Mouse (Mus musculus): ENCODE measurements around the gene Pik3cb. TPM values are rescaled to one million over a fixed set of nuclear protein-coding genes. Genes with fewer than 3 reads are reported as not detected.
A peak's percentile ranks its signal among the peaks of the same experiment; 100 is the strongest.

Pik3cb gene
- polyA plus RNA-seq, 1 experiment from 2014 or later: 2.1 TPM

DNA sequence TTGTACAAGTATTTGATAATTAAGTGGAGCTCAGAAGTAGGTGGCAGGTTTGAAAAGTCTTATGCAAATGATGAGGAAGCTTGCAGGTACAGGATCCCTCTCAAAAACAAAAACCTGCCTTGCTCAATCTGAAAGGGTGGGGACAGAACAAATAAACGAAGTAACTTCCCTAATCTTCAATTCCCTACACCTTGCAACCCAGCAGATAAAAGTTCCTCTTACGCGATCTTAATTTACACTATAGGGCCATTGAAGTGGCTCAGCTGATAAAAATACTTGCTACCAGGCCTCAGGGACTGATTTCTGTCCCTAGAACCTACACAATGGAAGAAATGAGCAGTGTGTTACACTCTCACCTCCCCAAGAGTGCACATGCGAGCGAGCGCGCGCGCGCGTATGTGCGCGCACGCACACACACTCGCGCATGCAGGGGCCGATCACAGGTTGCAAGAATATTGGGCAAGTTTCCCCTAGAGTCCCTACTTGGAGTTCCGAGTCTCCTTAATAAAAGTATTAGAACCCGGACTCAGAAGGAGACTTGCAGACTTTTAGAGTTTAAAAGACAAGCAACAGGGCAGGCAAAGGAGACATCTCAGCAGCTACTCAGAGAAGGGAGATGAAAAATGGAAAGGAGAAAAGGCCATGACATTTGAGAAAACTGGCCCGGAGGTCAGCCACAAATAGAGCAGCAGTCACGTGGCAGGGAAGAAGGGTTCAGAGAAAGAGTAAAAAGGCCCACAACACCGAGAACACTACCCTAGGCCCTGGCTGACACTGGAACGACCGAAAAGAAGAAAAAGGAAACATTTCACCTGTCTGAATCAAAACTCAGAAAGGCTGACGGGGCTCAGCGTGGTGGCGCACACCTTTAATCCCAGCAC, 6.7 kb upstream of the Pik3cb start:
- ATAC-seq (ENCODE audit: insufficient read depth): 0 out of 2 replicates have a peak, but pooled peaks have one; percentile 12
- H3K4me3 ChIP-seq (replicated peaks): no peak overlapping the region
- no peak overlapping the region for H3K27ac ChIP-seq (replicated peaks)
- no peak overlapping the region for H3K9ac ChIP-seq
- WGBS (ENCODE audit: insufficient replicate concordance): 77% methylated on average over 27 of the region's 27 CpGs
- H3K4me1 ChIP-seq (replicated peaks): peaks cover 12% of the 10 kb centered on the region
- H3K27me3 ChIP-seq: no peaks in the 10 kb centered on the region
- H3K9me3 ChIP-seq (replicated peaks): no peaks in the 10 kb centered on the region
- H3K4me2 ChIP-seq: no peak overlapping the region
- no peaks in the 10 kb centered on the region for H3K36me3 ChIP-seq (replicated peaks)

- H3K4me1 ChIP-seq (replicated peaks): peaks cover 26% of the 10 kb centered on the region
- H3K9ac ChIP-seq: no peak overlapping the region
- H3K27me3 ChIP-seq: no peaks in the 10 kb centered on the region
- WGBS (ENCODE audit: insufficient replicate concordance): 62% methylated on average over 6 of the region's 6 CpGs
- no peaks in the 10 kb centered on the region for H3K9me3 ChIP-seq (replicated peaks)
- H3K4me2 ChIP-seq: no peak overlapping the region
- H3K4me3 ChIP-seq (replicated peaks): no peak overlapping the region
- H3K36me3 ChIP-seq (replicated peaks): no peaks in the 10 kb centered on the region
- ATAC-seq (ENCODE audit: insufficient read depth): no peak
- no peak overlapping the region for H3K27ac ChIP-seq (replicated peaks)
Observed at GRCm38 (mm10) chr9:99145756-99146155, 5.3 kb upstream of the Pik3cb start.

- no peaks in the 10 kb centered on the region for H3K27me3 ChIP-seq
- no peak for ATAC-seq (ENCODE audit: insufficient read depth)
- 47% methylated on average over 7 of the region's 7 CpGs for WGBS (ENCODE audit: insufficient replicate concordance)
- no peak overlapping the region for H3K27ac ChIP-seq (replicated peaks)
- H3K4me3 ChIP-seq (replicated peaks): no peak overlapping the region
- no peaks in the 10 kb centered on the region for H3K36me3 ChIP-seq (replicated peaks)
- no peaks in the 10 kb centered on the region for H3K9me3 ChIP-seq (replicated peaks)
- peaks cover 28% of the 10 kb centered on the region for H3K4me1 ChIP-seq (replicated peaks)
- H3K4me2 ChIP-seq: no peak overlapping the region
- no peak overlapping the region for H3K9ac ChIP-seq
Observed at GRCm38 (mm10) chr9:99144416-99144989, 4.1 kb upstream of the Pik3cb start.

DNA sequence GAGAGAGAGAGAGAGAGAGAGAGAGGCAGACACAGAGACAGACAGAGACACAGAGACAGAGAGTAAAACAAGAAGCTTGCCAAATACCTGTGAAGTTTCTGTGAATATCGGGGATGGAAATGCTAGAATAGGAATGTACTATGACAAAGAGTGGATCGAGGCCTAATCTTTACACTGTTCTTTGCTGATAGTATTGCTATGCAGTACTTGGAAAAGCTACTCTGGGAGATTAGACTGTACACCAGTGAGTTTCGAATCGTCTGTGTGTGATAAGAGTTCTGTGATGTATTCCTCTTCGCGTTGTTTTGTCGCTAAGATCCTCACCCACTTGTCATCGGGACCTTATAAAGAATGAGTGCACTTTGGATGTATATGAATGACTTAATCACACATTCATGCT, 1.2 kb upstream of the Pik3cb start:
- no peaks in the 10 kb centered on the region for H3K9me3 ChIP-seq (replicated peaks)
- H3K27me3 ChIP-seq: no peaks in the 10 kb centered on the region
- H3K4me1 ChIP-seq (replicated peaks): peaks cover 47% of the 10 kb centered on the region
- peak overlapping the region; percentile 94 for H3K4me3 ChIP-seq (replicated peaks)
- WGBS (ENCODE audit: insufficient replicate concordance): 18% methylated on average over 8 of the region's 8 CpGs
- H3K27ac ChIP-seq (replicated peaks): peak overlapping the region; percentile 80
- H3K4me2 ChIP-seq: peak overlapping the region; percentile 95
- no peaks in the 10 kb centered on the region for H3K36me3 ChIP-seq (replicated peaks)
- peak overlapping the region; percentile 37 for H3K9ac ChIP-seq
- peak; percentile 33 for ATAC-seq (ENCODE audit: insufficient read depth)

GRCm38 (mm10) chr9:99141171-99141570, 750 bp upstream of the Pik3cb start:
- H3K9me3 ChIP-seq (replicated peaks): no peaks in the 10 kb centered on the region
- no peaks in the 10 kb centered on the region for H3K27me3 ChIP-seq
- ATAC-seq (ENCODE audit: insufficient read depth): no peak
- peak overlapping the region; percentile 37 for H3K9ac ChIP-seq
- H3K4me2 ChIP-seq: peak overlapping the region; percentile 95
- H3K4me3 ChIP-seq (replicated peaks): peak overlapping the region; percentile 94
- no peaks in the 10 kb centered on the region for H3K36me3 ChIP-seq (replicated peaks)
- WGBS (ENCODE audit: insufficient replicate concordance): 25% methylated on average over 3 of the region's 3 CpGs
- H3K4me1 ChIP-seq (replicated peaks): peaks cover 47% of the 10 kb centered on the region
- peak overlapping the region; percentile 80 for H3K27ac ChIP-seq (replicated peaks)

DNA sequence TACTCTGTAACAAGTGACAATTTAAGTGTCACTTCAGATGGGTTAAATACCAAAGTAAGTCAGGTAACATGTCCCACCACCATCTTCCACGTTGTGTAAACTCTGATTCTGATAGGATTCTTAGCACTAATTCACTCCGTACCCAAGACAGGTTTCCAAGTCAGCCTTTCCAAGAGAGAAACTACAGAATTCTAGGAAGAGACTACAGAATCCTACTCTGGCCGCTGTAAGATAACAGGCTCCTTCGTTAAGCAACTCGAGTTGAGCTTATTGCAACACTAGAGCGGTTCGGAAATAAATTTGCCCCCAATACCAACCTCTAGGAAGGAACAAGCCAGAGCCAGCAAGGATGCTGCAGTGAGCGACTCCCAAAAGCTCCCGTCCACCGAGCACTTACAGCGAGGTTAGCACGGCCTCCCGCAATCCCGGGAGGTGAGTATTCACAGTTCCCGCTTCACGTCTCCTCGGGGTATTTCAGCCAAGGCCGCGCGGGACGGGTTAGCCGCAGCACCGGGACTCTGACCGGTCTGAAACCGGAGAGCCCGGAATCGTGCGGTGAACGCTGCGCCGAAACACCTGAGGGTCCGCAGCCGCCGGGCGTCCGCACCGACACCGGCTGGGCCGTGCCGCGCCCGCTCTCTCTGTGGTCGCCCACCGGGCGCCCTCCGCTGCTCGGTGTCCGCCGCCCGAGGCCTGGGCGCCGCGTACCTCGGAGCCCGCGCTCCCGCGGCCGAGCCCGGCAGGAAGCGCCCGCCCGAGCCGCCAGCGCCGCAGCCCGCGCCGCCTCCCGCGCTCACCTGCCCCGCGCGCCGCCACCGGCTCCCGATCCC, 1.0 kb downstream of the Pik3cb start:
- ATAC-seq (ENCODE audit: insufficient read depth): peak; percentile 83
- peak overlapping the region; percentile 92 for H3K9ac ChIP-seq
- H3K27me3 ChIP-seq: no peaks in the 10 kb centered on the region
- no peaks in the 10 kb centered on the region for H3K9me3 ChIP-seq (replicated peaks)
- peak overlapping the region; percentile 94 for H3K4me3 ChIP-seq (replicated peaks)
- WGBS (ENCODE audit: insufficient replicate concordance): under 1% methylated on average over 74 of the region's 77 CpGs
- H3K4me2 ChIP-seq: peak overlapping the region; percentile 77
- H3K27ac ChIP-seq (replicated peaks): peak overlapping the region; percentile 88
- peaks cover 47% of the 10 kb centered on the region for H3K4me1 ChIP-seq (replicated peaks)
- no peaks in the 10 kb centered on the region for H3K36me3 ChIP-seq (replicated peaks)

- H3K9ac ChIP-seq: no peak overlapping the region
- no peak overlapping the region; the same call in 1 of the 2 replicates for H3K27ac ChIP-seq (replicated peaks)
- H3K9me3 ChIP-seq (replicated peaks): no peaks in the 10 kb centered on the region
- no peak overlapping the region for H3K4me3 ChIP-seq (replicated peaks)
- WGBS (ENCODE audit: insufficient replicate concordance): 67% methylated on average over 5 of the region's 5 CpGs
- H3K27me3 ChIP-seq: no peaks in the 10 kb centered on the region
- peaks cover 43% of the 10 kb centered on the region for H3K4me1 ChIP-seq (replicated peaks)
- no peak for ATAC-seq (ENCODE audit: insufficient read depth)
- peak overlapping the region; percentile 77 for H3K4me2 ChIP-seq
- H3K36me3 ChIP-seq (replicated peaks): no peaks in the 10 kb centered on the region
Observed at GRCm38 (mm10) chr9:99137301-99137700, 3.1 kb downstream of the Pik3cb start.

DNA sequence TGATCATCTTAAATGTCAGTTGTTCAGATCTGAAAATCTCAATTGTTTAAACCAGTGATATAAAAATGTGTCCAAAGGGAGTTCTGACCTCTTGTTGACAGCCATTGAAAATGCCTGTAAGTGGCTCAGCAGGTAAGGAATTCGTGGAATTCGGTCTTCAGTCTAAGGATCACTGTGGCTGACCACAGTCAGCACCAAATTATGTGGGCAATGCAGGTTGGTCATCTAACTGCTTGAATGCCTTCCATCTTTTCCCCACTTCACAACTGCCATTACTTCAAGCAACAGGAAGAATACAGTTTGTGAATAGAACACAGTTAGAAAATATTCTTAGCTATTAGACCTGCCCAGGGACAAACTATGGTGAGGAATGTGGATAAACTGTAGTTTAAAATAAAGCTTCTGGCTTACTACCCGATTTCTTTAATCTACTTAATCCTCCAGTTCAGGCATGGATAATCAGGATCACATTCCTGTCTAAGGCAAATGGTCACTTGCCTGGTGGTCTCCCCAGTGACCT, 8.4 kb downstream of the Pik3cb start:
- ATAC-seq (ENCODE audit: insufficient read depth): no peak
- H3K4me3 ChIP-seq (replicated peaks): no peak overlapping the region
- no peaks in the 10 kb centered on the region for H3K9me3 ChIP-seq (replicated peaks)
- H3K36me3 ChIP-seq (replicated peaks): no peaks in the 10 kb centered on the region
- no peak overlapping the region for H3K4me2 ChIP-seq
- peaks cover 12% of the 10 kb centered on the region for H3K4me1 ChIP-seq (replicated peaks)
- H3K27ac ChIP-seq (replicated peaks): no peak overlapping the region
- no peaks in the 10 kb centered on the region for H3K27me3 ChIP-seq
- no peak overlapping the region for H3K9ac ChIP-seq
- 52% methylated on average over 3 of the region's 3 CpGs for WGBS (ENCODE audit: insufficient replicate concordance)

DNA sequence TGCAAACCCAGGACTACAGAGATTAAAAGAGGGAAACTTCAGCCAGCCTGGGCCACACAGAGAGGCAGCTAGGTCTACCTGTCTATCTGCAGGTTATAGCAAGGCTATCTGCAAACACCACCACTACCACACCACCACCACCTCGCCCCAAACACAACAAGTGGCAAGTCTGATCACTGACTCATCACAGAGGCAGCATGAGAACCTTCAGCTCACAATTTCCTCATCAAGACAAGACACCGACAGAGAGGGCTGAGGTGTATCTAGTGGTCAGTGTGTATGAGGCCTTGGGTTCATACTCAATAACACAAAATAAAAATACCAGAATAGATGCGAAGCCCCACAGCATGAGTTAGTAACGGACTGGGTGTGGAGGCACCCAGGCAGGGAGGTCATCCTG, 9.3 kb downstream of the Pik3cb start:
- H3K4me2 ChIP-seq: no peak overlapping the region
- H3K36me3 ChIP-seq (replicated peaks): no peaks in the 10 kb centered on the region
- no peak overlapping the region for H3K4me3 ChIP-seq (replicated peaks)
- H3K9me3 ChIP-seq (replicated peaks): no peaks in the 10 kb centered on the region
- peaks cover 9% of the 10 kb centered on the region for H3K4me1 ChIP-seq (replicated peaks)
- ATAC-seq (ENCODE audit: insufficient read depth): peak; percentile 31; the same call in 1 of the 2 replicates
- H3K27me3 ChIP-seq: no peaks in the 10 kb centered on the region
- H3K9ac ChIP-seq: no peak overlapping the region
- H3K27ac ChIP-seq (replicated peaks): no peak overlapping the region
- 53% methylated on average over 4 of the region's 4 CpGs for WGBS (ENCODE audit: insufficient replicate concordance)

- H3K4me2 ChIP-seq: no peak overlapping the region
- H3K9ac ChIP-seq: no peak overlapping the region
- H3K4me1 ChIP-seq (replicated peaks): peaks cover 21% of the 10 kb centered on the region
- no peak overlapping the region for H3K4me3 ChIP-seq (replicated peaks)
- WGBS (ENCODE audit: insufficient replicate concordance): 82% methylated on average over 7 of the region's 7 CpGs
- H3K9me3 ChIP-seq (replicated peaks): no peaks in the 10 kb centered on the region
- no peak overlapping the region for H3K27ac ChIP-seq (replicated peaks)
- ATAC-seq (ENCODE audit: insufficient read depth): no peak
- H3K27me3 ChIP-seq: no peaks in the 10 kb centered on the region
- H3K36me3 ChIP-seq (replicated peaks): no peaks in the 10 kb centered on the region
Observed at GRCm38 (mm10) chr9:99127578-99127977, 12.8 kb downstream of the Pik3cb start.

Data from liver, embryonic 15.5 days (tissue).